Mouse (Mus musculus) intestine, embryonic 16.5 days (tissue): ENCODE data around the gene Defb23. TPM values are rescaled to one million over a fixed set of nuclear protein-coding genes. Genes with fewer than 3 reads are reported as not detected.

Experiments used
- polyA plus RNA-seq: library from polyadenylated mRNA; unstranded; fragments of >200 nt; fragmentation: Nextera tagmentation; extraction: Ambion mirVana; gene quantifications from 2 replicates; pipeline ENCODE4 v1.2.1, GENCODE M21; 2015

The Defb23 gene
- polyA plus RNA-seq, 1 experiment from 2014 or later, result not detected

Other genes starting within 250 kb of the Defb23 start
- gene Csnk2a1, start 237.8 kb downstream of the Defb23 start, polyA plus RNA-seq, result 72.6 and 81.1 TPM in 2 replicates
- gene Tbc1d20, start 170.8 kb downstream of the Defb23 start, polyA plus RNA-seq, result 35.8 and 37.7 TPM in 2 replicates
- 82.5 and 83.2 TPM in 2 replicates for gene Rbck1, start 132.0 kb downstream of the Defb23 start, polyA plus RNA-seq
- gene Trib3, start 120.6 kb downstream of the Defb23 start, polyA plus RNA-seq, result 4.4 and 7.1 TPM in 2 replicates
- 2.5 and 2.7 TPM in 2 replicates for gene Nrsn2, start 88.0 kb downstream of the Defb23 start, polyA plus RNA-seq
- gene Sox12, start 66.6 kb downstream of the Defb23 start, polyA plus RNA-seq, result 3.5 and 3.6 TPM in 2 replicates
- gene Zcchc3, start 49.6 kb downstream of the Defb23 start, polyA plus RNA-seq, result 20.7 and 21.2 TPM in 2 replicates
- gene 6820408C15Rik, start 49.0 kb downstream of the Defb23 start, polyA plus RNA-seq, result 0.54 and 0.79 TPM in 2 replicates
- not detected in 2 replicates for gene Defb20, start 12.4 kb upstream of the Defb23 start, polyA plus RNA-seq
- not detected in 2 replicates for gene Defb22, start 25.5 kb upstream of the Defb23 start, polyA plus RNA-seq
- not detected in 2 replicates for gene Defb26, start 47.1 kb upstream of the Defb23 start, polyA plus RNA-seq
- gene Defb28, start 53.6 kb upstream of the Defb23 start, polyA plus RNA-seq, result not detected in 2 replicates
- gene Defb29, start 75.5 kb upstream of the Defb23 start, polyA plus RNA-seq, result not detected in 2 replicates
- not detected in 2 replicates for gene Gm17416, start 104.7 kb upstream of the Defb23 start, polyA plus RNA-seq
- not detected in 2 replicates for gene Defb21, start 108.1 kb upstream of the Defb23 start, polyA plus RNA-seq
- gene Defb19, start 115.7 kb upstream of the Defb23 start, polyA plus RNA-seq, result not detected in 2 replicates
- not detected in 2 replicates for gene Defb45, start 134.8 kb upstream of the Defb23 start, polyA plus RNA-seq
- not detected in 2 replicates for gene Defb36, start 139.7 kb upstream of the Defb23 start, polyA plus RNA-seq
- gene Defb25, start 158.4 kb upstream of the Defb23 start, polyA plus RNA-seq, result 0.61 and 1.5 TPM in 2 replicates
- gene Rem1, start 162.3 kb upstream of the Defb23 start, polyA plus RNA-seq, result 9.4 and 10.2 TPM in 2 replicates
- gene H13, start 204.8 kb upstream of the Defb23 start, polyA plus RNA-seq, result 116 and 119 TPM in 2 replicates
- gene Mcts2, start 222.4 kb upstream of the Defb23 start, polyA plus RNA-seq, result 18.9 and 25.1 TPM in 2 replicates